In genomic region chr13:29034444-29034843, GRCm38 (mm10) we compare ENCODE assay signal across 8 mouse cellular contexts.
DNase-seq lines count a peak whose midpoint lies in the region; ATAC-seq and TF ChIP-seq lines count a peak whose summit lies in the region.

No protein-coding gene starts in this region.

- ATAC-seq in hindbrain, postnatal 0 days: peak; percentile 68
- peak; percentile 98 for ATAC-seq in lung, postnatal 0 days

- H3K36me3 ChIP-seq in hindbrain, postnatal 0 days (ENCODE audit: insufficient read depth, low read length): no peaks in the 10 kb centered on the region
- no peaks in the 10 kb centered on the region for H3K36me3 ChIP-seq in lung, postnatal 0 days (ENCODE audit: insufficient read depth, low read length)
- H3K36me3 ChIP-seq in thymus, adult 2 months (ENCODE audit: control insufficient read depth, insufficient read depth, low read length): no peaks in the 10 kb centered on the region

- TF ChIP-seq EP300 in lung, postnatal 0 days (IDR thresholded peaks at IDR 0.05): no peak

- TF ChIP-seq POLR2A in thymus, adult 2 months (IDR thresholded peaks at IDR 0.05; ENCODE audit: control insufficient read depth, extremely low read depth, insufficient read depth, low read length, poor library complexity): no peak

- no peaks in the 10 kb centered on the region for H3K9me3 ChIP-seq in hindbrain, postnatal 0 days (ENCODE audit: low read length)
- no peaks in the 10 kb centered on the region for H3K9me3 ChIP-seq in lung, postnatal 0 days (ENCODE audit: low read length)

- no peaks in the 10 kb centered on the region for H3K4me1 ChIP-seq in hindbrain, postnatal 0 days (ENCODE audit: insufficient read depth, low read length)
- H3K4me1 ChIP-seq in lung, postnatal 0 days (ENCODE audit: insufficient read depth, low read depth, low read length): no peaks in the 10 kb centered on the region
- H3K4me1 ChIP-seq in thymus, adult 2 months (replicated peaks; ENCODE audit: control insufficient read depth, insufficient read depth, low read length): no peaks in the 10 kb centered on the region

- H3K4me2 ChIP-seq in hindbrain, postnatal 0 days (ENCODE audit: low read depth, low read length): no peak overlapping the region
- no peak overlapping the region for H3K4me2 ChIP-seq in lung, postnatal 0 days (replicated peaks; ENCODE audit: low read depth, low read length)

- 45% methylated on average over 8 of the region's 8 CpGs for WGBS in hindbrain, postnatal 0 days
- WGBS in lung, postnatal 0 days: 49% methylated on average over 8 of the region's 8 CpGs
- WGBS in thymus, adult 2 months: 86% methylated on average over 8 of the region's 8 CpGs

- no peak overlapping the region for H3K9ac ChIP-seq in hindbrain, postnatal 0 days (replicated peaks; ENCODE audit: low read length)
- no peak overlapping the region for H3K9ac ChIP-seq in lung, postnatal 0 days (replicated peaks; ENCODE audit: low read depth)

- H3K4me3 ChIP-seq in hindbrain, postnatal 0 days (ENCODE audit: low read length): no peak overlapping the region
- H3K4me3 ChIP-seq in lung, postnatal 0 days (ENCODE audit: low read depth, low read length): no peak overlapping the region
- no peak overlapping the region for H3K4me3 ChIP-seq in thymus, adult 2 months (ENCODE audit: control insufficient read depth, insufficient read depth, low read length)

- DNase-seq in left cerebral cortex, postnatal 4 days: peak; percentile 45
- DNase-seq in left cerebral cortex, postnatal 25 days (ENCODE audit: low spot score in 2 of 2): no peak
- peak; percentile 24 for DNase-seq in hindbrain, postnatal 0 days (ENCODE audit: low spot score)
- peak; percentile 81 for DNase-seq in lung, postnatal 0 days (ENCODE audit: low spot score)
- peak; percentile 25 for DNase-seq in thymus, adult 2 months
- DNase-seq in embryo, embryonic 10 days (ENCODE audit: low spot score): no peak
- DNase-seq in cerebellum, postnatal 36 days: no peak
- DNase-seq in layer of hippocampus, postnatal 14 days (ENCODE audit: low spot score in 2 of 2): no peak

- no peaks in the 10 kb centered on the region for H3K27me3 ChIP-seq in hindbrain, postnatal 0 days (ENCODE audit: insufficient read depth, low read length)
- H3K27me3 ChIP-seq in lung, postnatal 0 days (replicated peaks; ENCODE audit: insufficient read depth, low read length): no peaks in the 10 kb centered on the region
- H3K27me3 ChIP-seq in thymus, adult 2 months (ENCODE audit: control insufficient read depth, insufficient read depth, low read length): no peaks in the 10 kb centered on the region

- intact Hi-C loops in left cerebral cortex, postnatal 4 days (cut with DNase I): no loop called here
- intact Hi-C loops in left cerebral cortex, postnatal 25 days (cut with DNase I): no loop called here

- no peak for TF ChIP-seq CTCF in hindbrain, postnatal 0 days (IDR thresholded peaks at IDR 0.05; ENCODE audit: low read depth)
- TF ChIP-seq CTCF in lung, postnatal 0 days (IDR thresholded peaks at IDR 0.05): no peak
- TF ChIP-seq CTCF in thymus, adult 2 months (IDR thresholded peaks at IDR 0.05; ENCODE audit: borderline replicate concordance, control insufficient read depth, extremely low read depth, insufficient read depth, low read length, poor library complexity): no peak

- H3K27ac ChIP-seq in hindbrain, postnatal 0 days: no peak overlapping the region
- 0 out of 2 replicates have a peak overlapping the region, but pooled peaks have one; percentile 20 for H3K27ac ChIP-seq in lung, postnatal 0 days (ENCODE audit: low read length)
- no peak overlapping the region for H3K27ac ChIP-seq in thymus, adult 2 months (ENCODE audit: control insufficient read depth, insufficient read depth, low read length)

Comparison
In these comparisons a context has a peak if more than half of its experiments do, and no peak if none do; other contexts are left out.
1. DNase-seq: peak in left cerebral cortex, postnatal 4 days (single experiment), hindbrain, postnatal 0 days (single experiment), lung, postnatal 0 days (single experiment) and thymus, adult 2 months (single experiment); none in left cerebral cortex, postnatal 25 days (0 of 2), embryo, embryonic 10 days (single experiment), cerebellum, postnatal 36 days (0 of 2) and layer of hippocampus, postnatal 14 days (0 of 2).